Mouse (Mus musculus) megakaryocyte-erythroid progenitor cell, adult 5-6 weeks (primary cell): ENCODE measurements around the gene Grxcr1. TPM values are rescaled to one million over a fixed set of nuclear protein-coding genes. Genes with fewer than 3 reads are reported as not detected.

ENCODE experiments used
- ATAC-seq: replicated peaks from 2 replicates; pipeline ENCODE4 v1.8.0; 2016; ENCODE audit warnings: mild to moderate bottlenecking, inconsistent platforms; ENCODE audit not compliant: severe bottlenecking, poor library complexity, low FRiP score, low TSS enrichment
- total RNA-seq, 2 experiments: library from RNA; stranded (forward) in 1 of 2; stranded (reverse) in 1 of 2; fragments of 200-1000, 215-1000 nt in 1 of 2; fragments of >200 nt in 1 of 2; fragmentation: Nextera tagmentation in 1 of 2; gene quantifications; 2 replicates each; pipeline ENCODE4 v1.2.3; 2014 to 2017

The Grxcr1 gene
- total RNA-seq, 2 experiments from 2014 or later: not detected

DNA sequence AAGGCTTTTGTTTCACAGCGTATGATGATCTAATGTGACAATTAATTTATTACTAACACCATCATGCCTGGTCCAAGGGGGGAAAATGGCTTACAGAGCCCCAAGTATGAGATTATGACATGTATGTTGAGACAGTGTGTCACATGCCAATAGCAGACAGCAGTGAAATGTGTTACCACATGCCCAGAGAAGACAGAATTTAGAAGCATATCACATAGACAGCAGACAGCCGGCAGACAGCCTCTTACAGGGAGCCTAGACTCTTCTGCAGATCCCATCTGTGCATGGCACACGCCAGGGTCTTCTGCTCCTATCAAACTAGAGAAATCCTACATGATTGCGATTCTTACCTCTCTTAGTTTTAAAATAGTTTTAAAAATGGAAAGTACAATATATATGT lies 40.2 kb downstream of the Grxcr1 start:
- no peak for ATAC-seq

DNA sequence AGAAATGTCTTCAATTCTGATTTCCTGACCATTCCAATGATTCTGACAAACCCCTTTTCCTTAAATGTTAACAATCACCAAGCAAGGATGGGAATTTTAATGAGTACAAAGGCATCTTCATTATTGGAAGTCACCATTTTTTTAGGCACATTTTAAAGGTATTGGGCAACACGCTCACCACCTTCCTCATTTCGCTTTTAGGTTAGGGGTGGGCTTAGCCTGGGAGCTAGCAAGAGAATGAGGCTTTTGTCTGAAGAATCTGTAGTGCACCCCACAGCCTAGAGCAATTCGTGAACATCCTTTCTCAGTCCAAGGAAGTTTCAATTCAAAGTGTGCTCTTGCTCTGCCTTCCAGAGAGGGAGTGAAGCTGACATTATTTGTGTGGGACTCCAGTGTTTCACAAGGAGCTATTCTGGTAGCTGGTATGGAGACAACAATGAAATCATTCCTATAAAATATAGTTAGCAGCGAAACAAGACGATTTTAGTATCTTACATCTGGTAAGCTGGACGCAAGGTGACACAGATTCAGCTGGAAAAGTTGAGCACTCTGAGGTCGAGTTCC lies 55.0 kb downstream of the Grxcr1 start:
- no peak for ATAC-seq

GRCm38 (mm10) chr5:68087174-68087573 lies 55.5 kb downstream of the Grxcr1 start:
- ATAC-seq: no peak

DNA sequence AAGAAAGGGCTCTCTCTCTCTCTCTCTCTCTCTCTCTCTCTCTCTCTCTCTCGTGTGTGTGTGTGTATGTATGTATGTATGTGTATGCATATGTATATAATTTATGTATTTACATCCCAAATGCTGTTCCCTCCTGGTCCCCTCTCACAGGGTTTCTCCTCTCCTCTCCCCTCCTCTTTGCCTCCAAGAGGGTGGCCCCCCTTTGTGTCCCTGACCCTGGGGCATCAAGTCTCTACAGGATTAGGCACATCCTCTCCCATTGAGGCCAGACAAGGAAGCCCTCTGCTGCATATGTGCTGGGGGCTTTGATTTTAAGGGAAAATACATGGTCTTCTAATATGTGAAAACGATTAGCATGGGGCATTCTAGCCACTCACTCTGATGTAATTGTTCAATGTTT lies 61.5 kb downstream of the Grxcr1 start:
- ATAC-seq: no peak

DNA sequence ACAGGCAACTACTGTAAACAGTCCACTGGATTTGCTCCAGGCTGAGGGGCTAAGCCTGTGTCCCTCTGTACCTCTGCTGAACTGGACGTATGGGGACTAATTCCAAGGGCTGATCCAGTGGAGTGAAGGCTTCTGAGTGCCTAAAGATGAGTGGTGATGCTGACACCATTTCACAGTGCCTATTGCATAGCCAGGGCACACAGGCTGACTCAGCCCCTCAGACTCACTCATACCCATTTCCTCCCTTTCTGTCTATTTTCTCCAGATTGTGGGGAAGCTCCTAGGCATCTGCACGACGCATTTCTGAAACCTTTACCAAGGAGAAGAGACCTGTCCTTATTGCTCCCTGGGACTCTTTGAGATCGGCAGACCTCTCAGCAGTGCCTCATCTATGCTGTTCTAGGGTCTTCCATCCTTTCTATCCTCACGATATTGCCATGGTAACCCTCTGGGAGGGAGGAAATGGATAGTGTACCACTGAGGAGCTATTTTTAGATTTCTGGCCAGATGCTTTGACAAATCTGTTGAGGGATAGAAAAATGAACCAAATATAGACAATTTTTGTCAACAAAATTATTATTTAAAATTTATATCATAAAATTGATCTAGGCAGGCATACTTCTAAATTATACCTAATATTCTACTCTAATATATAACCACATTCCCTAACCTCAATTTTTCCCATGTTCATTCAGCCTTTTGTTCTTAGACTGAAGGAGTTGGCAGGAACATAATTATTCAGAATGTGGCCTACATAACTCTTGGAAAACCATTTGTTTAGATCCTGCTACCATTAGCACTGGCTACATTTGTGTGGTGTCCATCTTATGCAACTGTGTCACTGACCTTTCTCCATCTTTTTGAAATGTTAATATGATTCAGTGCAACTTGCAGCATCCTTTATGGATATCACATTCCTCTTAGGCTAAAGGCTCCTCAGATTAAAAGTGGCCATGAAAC lies 66.3 kb downstream of the Grxcr1 start:
- no peak for ATAC-seq

DNA sequence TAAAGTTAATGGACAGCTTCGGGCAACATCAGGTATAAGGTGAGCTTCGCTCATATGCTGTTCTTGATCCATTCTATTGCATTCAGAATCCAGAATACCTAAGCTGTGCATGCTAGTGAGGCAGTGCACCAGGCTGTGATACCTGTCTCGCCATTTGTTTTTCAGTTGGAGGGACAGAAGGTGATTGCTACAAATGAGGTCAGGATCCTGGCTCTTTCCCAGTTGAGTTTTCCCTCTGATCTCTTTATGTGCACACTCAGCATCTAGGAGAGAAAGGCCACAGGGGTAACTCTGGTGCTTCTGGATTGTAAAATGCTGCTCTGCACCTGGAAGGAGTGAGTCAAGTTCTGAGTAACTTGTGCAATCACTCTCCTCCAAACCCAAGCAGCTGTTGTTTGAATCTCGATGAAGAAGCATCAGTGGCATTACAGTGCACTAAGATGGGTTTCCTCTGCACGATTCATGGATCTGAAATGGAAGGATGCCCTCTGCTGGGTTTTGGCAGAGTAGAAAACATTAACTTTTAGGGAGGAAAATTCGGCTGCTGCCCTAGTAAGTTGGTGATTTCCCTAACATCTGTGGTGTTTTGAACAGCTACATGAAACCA lies 80.9 kb downstream of the Grxcr1 start:
- ATAC-seq: no peak

DNA sequence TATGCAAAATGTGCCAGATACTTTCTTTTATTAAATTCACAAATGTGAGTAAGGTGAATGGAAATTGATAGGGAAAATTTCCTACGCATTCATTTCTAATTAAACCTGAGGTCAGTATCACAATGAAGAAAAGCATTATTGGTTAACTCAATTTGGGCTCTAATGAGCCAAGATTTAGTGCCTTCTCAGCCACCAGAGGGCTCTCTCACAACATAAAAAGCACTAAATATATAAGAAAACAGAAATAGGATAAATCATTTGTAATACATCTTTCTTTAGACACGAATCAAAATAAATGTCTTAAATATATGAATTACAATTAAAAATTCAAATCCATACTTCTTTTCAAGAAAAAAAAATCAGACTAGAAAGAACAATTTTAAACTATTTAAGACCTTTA lies 89.2 kb downstream of the Grxcr1 start:
- ATAC-seq: no peak

GRCm38 (mm10) chr5:68122883-68123282 lies 91.2 kb downstream of the Grxcr1 start:
- no peak for ATAC-seq

DNA sequence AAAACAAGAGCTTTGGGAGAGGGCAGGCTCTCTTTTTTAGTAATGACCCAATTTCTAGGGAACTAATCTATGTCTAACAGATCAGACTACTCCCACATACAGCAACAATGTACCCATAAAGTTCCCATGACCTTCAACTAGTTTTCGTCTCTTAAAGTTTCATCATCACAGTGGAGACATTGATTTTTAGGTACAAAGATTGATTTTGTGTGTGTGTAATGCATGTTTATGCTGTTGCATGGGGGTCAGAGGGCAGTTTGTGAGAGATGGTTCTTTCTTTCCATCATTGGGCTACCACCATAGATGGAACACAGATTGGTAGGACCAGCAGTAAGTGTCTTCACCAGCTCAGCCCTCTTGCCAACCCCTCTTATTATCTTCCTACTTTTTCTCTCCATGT lies 93.8 kb downstream of the Grxcr1 start:
- ATAC-seq: no peak

DNA sequence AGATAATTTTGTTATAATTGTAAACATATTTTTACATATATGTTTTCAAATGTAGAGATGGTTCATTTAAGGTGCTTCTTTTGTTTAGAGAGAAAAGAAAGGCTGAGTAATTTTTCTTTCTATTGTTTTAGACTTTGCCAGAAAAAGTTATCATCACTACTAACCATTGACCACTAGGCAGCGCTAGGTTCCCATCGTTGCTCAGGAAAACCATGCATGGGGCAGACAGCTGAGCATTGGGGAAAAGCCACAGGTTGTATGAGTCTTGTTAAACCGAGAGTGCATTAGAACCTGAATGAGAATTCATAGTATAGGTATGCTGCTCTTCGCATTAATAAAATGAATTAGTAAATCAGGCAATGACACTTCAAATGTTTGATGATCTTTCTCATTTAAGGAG lies 96.8 kb downstream of the Grxcr1 start:
- ATAC-seq: no peak

- no peak for ATAC-seq
Measured at GRCm38 (mm10) chr5:68128821-68129608, 97.4 kb downstream of the Grxcr1 start.

GRCm38 (mm10) chr5:68146818-68147217 lies 115.2 kb downstream of the Grxcr1 start:
- ATAC-seq: no peak

- ATAC-seq: no peak
Measured at GRCm38 (mm10) chr5:68149946-68150345, 118.3 kb downstream of the Grxcr1 start.

DNA sequence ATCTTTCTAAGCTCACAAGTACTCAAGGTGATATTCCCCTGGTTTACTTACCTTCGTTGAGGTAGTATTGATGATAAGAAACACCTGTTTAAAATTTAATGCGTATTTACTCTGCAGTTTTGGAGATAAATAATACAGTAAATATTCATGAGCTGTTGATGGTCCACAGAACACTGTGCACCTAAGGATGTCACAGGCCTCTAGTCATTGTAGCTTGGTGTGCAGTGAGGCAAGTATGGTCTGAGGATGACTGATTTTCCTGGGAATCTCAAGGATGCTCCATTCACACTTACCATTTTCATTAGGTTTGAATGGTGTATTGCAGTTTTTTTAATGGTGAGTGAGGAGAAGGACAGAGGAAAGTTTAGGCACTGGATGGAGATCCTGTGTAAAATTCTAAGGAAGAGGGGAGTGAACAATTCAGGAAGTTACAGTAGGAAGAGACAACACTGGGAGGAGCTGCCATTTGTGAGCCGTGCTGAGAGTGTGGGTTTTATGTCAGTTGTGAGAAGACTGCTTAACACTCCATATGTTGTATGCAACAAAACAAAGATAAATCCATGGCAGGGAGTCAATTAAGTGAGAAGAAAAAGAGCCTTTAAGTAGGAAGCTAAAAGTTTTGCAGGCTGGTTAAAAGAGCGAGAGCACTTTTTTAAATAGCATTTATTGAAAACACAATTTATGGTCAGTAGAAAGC lies 118.9 kb downstream of the Grxcr1 start:
- no peak for ATAC-seq

- no peak for ATAC-seq
Measured at GRCm38 (mm10) chr5:68162503-68162902, 130.9 kb downstream of the Grxcr1 start.

- no peak for ATAC-seq
Measured at GRCm38 (mm10) chr5:68165954-68166353, 134.3 kb downstream of the Grxcr1 start.
